21 mouse cellular contexts compared by ENCODE assay signal in the genomic region with DNA sequence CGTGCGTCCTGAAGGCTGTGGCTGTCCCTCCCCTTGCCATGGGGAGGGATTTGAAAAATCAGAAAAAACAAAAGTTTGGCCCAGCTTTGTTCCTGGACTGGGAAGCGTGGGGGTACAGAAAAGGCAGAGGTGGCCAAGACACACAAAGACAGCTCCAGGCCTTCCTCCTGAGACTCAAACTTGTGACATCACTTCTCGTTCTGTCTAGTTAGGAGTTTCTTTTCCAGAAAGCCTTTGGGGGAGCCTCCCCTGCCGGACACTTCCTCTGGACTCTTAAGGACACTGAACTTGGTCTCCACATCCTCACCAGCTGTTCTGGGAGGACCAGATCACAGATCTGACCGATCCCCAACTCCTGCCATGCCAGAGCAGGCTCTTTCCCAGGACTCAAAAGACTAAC. TPM values are rescaled to one million over a fixed set of nuclear protein-coding genes. Genes with fewer than 3 reads are reported as not detected.
DNase-seq lines count a peak whose midpoint lies in the region; TF ChIP-seq lines count a peak whose summit lies in the region.
"Had no signal": no experiment of that assay in that cellular context is flagged by ENCODE, and none has a peak within 500 bp of the region (broad histone marks: within the 10 kb centered on the region; RNA-seq: fewer than 3 reads in every experiment).

No protein-coding gene starts in this region.

- H3K27ac ChIP-seq in gastrocnemius, adult 2 months = peak overlapping the region; percentile 81
- H3K27ac ChIP-seq: forebrain, embryonic 13.5 days; heart, embryonic 13.5 days; hindbrain, embryonic 13.5 days; limb, embryonic 12.5 days; liver, embryonic 12.5 days; midbrain, embryonic 12.5 days; stomach, postnatal 0 days had no signal

- peak overlapping the region; percentile 36 for H3K4me3 ChIP-seq in gastrocnemius, adult 2 months
- H3K4me3 ChIP-seq: forebrain, embryonic 13.5 days; heart, embryonic 13.5 days; hindbrain, embryonic 13.5 days; limb, embryonic 12.5 days; liver, embryonic 12.5 days; midbrain, embryonic 12.5 days had no signal

- peak; percentile 53 for DNase-seq in gastrocnemius, adult 2 months
- no peak for DNase-seq in gastrocnemius, postnatal 4 days (ENCODE audit: low spot score in 2 of 2)
- DNase-seq in testis, postnatal 14 days (ENCODE audit: low spot score) = peak; percentile 22
- no peak for DNase-seq in testis, postnatal 10 days (ENCODE audit: low spot score)
- DNase-seq in heart, postnatal 14 days = peak; percentile 42 to 54
- DNase-seq in thymus, postnatal 14 days = no peak
- DNase-seq in kidney, postnatal 14 days = no peak
- no peak for DNase-seq in left cerebral cortex, postnatal 14 days (ENCODE audit: low spot score in 2 of 2)
- DNase-seq: adrenal gland, postnatal 25 days; cerebellum, adult 9-10 months; kidney, adult 9 months; lung, embryonic 14.5 days; right cerebral cortex, postnatal 4 days; thymus, postnatal 36 days had no signal

- intact Hi-C loops in gastrocnemius, adult 2 months (cut with DNase I) = no loop called here
- intact Hi-C loops in heart, postnatal 14 days (cut with DNase I) = no loop called here
- intact Hi-C loops in left cerebral cortex, postnatal 14 days (cut with DNase I) = no loop called here

- no peak for TF ChIP-seq CTCF in gastrocnemius, adult 2 months (IDR thresholded peaks at IDR 0.05)

RNA-seq across cellular contexts. Expression of gene Steap3, which starts 18.8 kb away (rescaled TPM):
- total RNA-seq in gastrocnemius, adult 2 months (2021) = 10 to 100 TPM; 16.0 to 22.1 TPM
- 10 to 100 TPM; 44.1 to 46.3 TPM for total RNA-seq in gastrocnemius, postnatal 4 days (2021)
- total RNA-seq in heart, postnatal 14 days (2021) = 10 to 100 TPM; 29.6 to 32.7 TPM
- 1 to 10 TPM; 7.1 to 7.4 TPM for total RNA-seq in left cerebral cortex, postnatal 14 days (2021)

Comparison
In these comparisons a context has a peak if more than half of its experiments do, and no peak if none do; other contexts are left out.
1. DNase-seq: peak in gastrocnemius, adult 2 months (single experiment), testis, postnatal 14 days (single experiment) and heart, postnatal 14 days (2 of 2); none in gastrocnemius, postnatal 4 days (0 of 2), testis, postnatal 10 days (single experiment), thymus, postnatal 14 days (single experiment), kidney, postnatal 14 days (single experiment) and left cerebral cortex, postnatal 14 days (0 of 2).